Mouse (Mus musculus) limb, embryonic 11.5 days (tissue): ENCODE results near the gene Kat8. TPM values are rescaled to one million over a fixed set of nuclear protein-coding genes. Genes with fewer than 3 reads are reported as not detected.
A peak's percentile ranks its signal among the peaks of the same experiment; 100 is the strongest.

Experiments
- ATAC-seq: fragments of 200-750 bp; cut with Nextera tagmentation; 2 replicates; pipeline ENCODE4 v1.8.0; 2017; ENCODE audit warnings: low read depth; ENCODE audit not compliant: insufficient number of reproducible peaks, low FRiP score, low TSS enrichment
- DNase-seq: peaks from one replicate; pipeline ENCODE4 v3.0.0-alpha.2; 2015; ENCODE audit warnings: low spot score
- H3K27ac ChIP-seq: fragments of 300-500 bp; sonication (generic); replicated peaks from 2 replicates; pipeline ENCODE4 v1.5.1; 2014; ENCODE audit warnings: low read depth, mild to moderate bottlenecking, low read length
- H3K27me3 ChIP-seq: fragments of 300-500 bp; sonication (generic); 2 replicates; pipeline ENCODE4 v1.6.1; 2014; ENCODE audit warnings: mild to moderate bottlenecking, low read length, mixed read lengths; ENCODE audit not compliant: control insufficient read depth, insufficient read depth
- H3K36me3 ChIP-seq: fragments of 300-500 bp; sonication (generic); 2 replicates; pipeline ENCODE4 v1.6.1; 2014; ENCODE audit warnings: mild to moderate bottlenecking, low read length, moderate library complexity, mixed read lengths; ENCODE audit not compliant: control insufficient read depth, insufficient read depth
- H3K4me1 ChIP-seq: fragments of 300-500 bp; sonication (generic); 2 replicates; pipeline ENCODE4 v1.6.1; 2014; ENCODE audit warnings: low read length, mixed read lengths; ENCODE audit not compliant: control insufficient read depth, insufficient read depth
- H3K4me2 ChIP-seq: fragments of 300-500 bp; sonication (generic); 2 replicates; pipeline ENCODE4 v1.6.1; 2014; ENCODE audit warnings: low read depth, mild to moderate bottlenecking, moderate library complexity; ENCODE audit not compliant: severe bottlenecking
- H3K4me3 ChIP-seq: fragments of 300-500 bp; sonication (generic); 2 replicates; pipeline ENCODE4 v1.5.1; 2014; ENCODE audit warnings: low read depth, low read length
- H3K9ac ChIP-seq: fragments of 300-500 bp; sonication (generic); 2 replicates; pipeline ENCODE4 v1.6.1; 2014; ENCODE audit warnings: mild to moderate bottlenecking, low read length
- H3K9me3 ChIP-seq: fragments of 300-500 bp; sonication (generic); 2 replicates; pipeline ENCODE4 v1.6.1; 2016; ENCODE audit warnings: low read length; ENCODE audit not compliant: control insufficient read depth
- WGBS: fragments of 180-500 bp; shearing (Covaris S2); extraction: QIAGEN DNeasy Blood & Tissue Kit; methylation state at CpG from one replicate; pipeline ENCODE4 v1.1.7; 2014; 5-methylcytosine and 5-hydroxymethylcytosine counted together
- polyA plus RNA-seq: library from polyadenylated mRNA; unstranded; fragments of >200 nt; fragmentation: Nextera tagmentation; extraction: Ambion mirVana; gene quantifications from 2 replicates; pipeline ENCODE4 v1.2.1, GENCODE M21; 2014

The Kat8 gene
- 48.2 and 53.7 TPM in 2 replicates for polyA plus RNA-seq

GRCm38 (mm10) chr7:127912190-127912871, at the start of gene Kat8:
TSS of gene Kat8 (plus strand) at chr7:127912516.
- Histone ChIP-seq H3K27ac (peak within 1 kb of the TSS; percentile 77), H3K27me3 (no peaks in the 10 kb centered on the region), H3K9ac (peak within 1 kb of the TSS; percentile 71), H3K9me3 (no peaks in the 10 kb centered on the region), H3K4me2 (peak within 1 kb of the TSS; percentile 58), H3K36me3 (peaks cover 16% of the 10 kb centered on the region), H3K4me1 (0 out of 2 replicates have a peak, but pooled peaks cover 3% of the 10 kb centered on the region), H3K4me3 (peak within 1 kb of the TSS; percentile 80)
- ATAC-seq (peak; percentile 92), DNase-seq (peak; percentile 93)
- WGBS = 2% methylated on average over 40 of the region's 40 CpGs

GRCm38 (mm10) chr7:127866434-127866833, 45.9 kb upstream of the Kat8 start:
- Histone ChIP-seq H3K4me3 (no peak overlapping the region), H3K4me1 (no peaks in the 10 kb centered on the region), H3K9ac (no peak overlapping the region), H3K36me3 (peaks cover 30% of the 10 kb centered on the region), H3K27ac (no peak overlapping the region), H3K9me3 (no peaks in the 10 kb centered on the region), H3K4me2 (no peak overlapping the region), H3K27me3 (no peaks in the 10 kb centered on the region)
- DNase-seq (no peak), ATAC-seq (no peak)
- WGBS = 94% methylated on average over 12 of the region's 12 CpGs

GRCm38 (mm10) chr7:127867641-127868040, 44.7 kb upstream of the Kat8 start:
- no peak for ATAC-seq
- Histone ChIP-seq H3K27ac (no peak overlapping the region), H3K27me3 (no peaks in the 10 kb centered on the region), H3K9me3 (no peaks in the 10 kb centered on the region), H3K36me3 (peaks cover 36% of the 10 kb centered on the region), H3K4me3 (no peak overlapping the region), H3K4me2 (no peak overlapping the region), H3K4me1 (no peaks in the 10 kb centered on the region), H3K9ac (no peak overlapping the region)
- DNase-seq = no peak
- 97% methylated on average over 18 of the region's 18 CpGs for WGBS

- Histone ChIP-seq H3K36me3 (peaks cover 38% of the 10 kb centered on the region), H3K27me3 (no peaks in the 10 kb centered on the region), H3K9ac (no peak overlapping the region), H3K27ac (no peak overlapping the region), H3K4me1 (peaks cover 5% of the 10 kb centered on the region), H3K4me3 (no peak overlapping the region), H3K9me3 (no peaks in the 10 kb centered on the region), H3K4me2 (no peak overlapping the region)
- 97% methylated on average over 3 of the region's 3 CpGs for WGBS
- DNase-seq (no peak), ATAC-seq (no peak)
Observed at GRCm38 (mm10) chr7:127869149-127869810, 43.0 kb upstream of the Kat8 start.

GRCm38 (mm10) chr7:127870136-127870821, 42.0 kb upstream of the Kat8 start:
- Histone ChIP-seq H3K4me1 (peaks cover 8% of the 10 kb centered on the region), H3K4me2 (no peak overlapping the region), H3K9me3 (no peaks in the 10 kb centered on the region), H3K36me3 (peaks cover 38% of the 10 kb centered on the region), H3K27me3 (no peaks in the 10 kb centered on the region), H3K9ac (no peak overlapping the region), H3K27ac (no peak overlapping the region), H3K4me3 (no peak overlapping the region)
- DNase-seq (no peak), ATAC-seq (no peak)
- WGBS = 84% methylated on average over 5 of the region's 5 CpGs

- Histone ChIP-seq H3K36me3 (peaks cover 26% of the 10 kb centered on the region), H3K9me3 (no peaks in the 10 kb centered on the region), H3K27ac (peak overlapping the region; percentile 96), H3K9ac (peak overlapping the region; percentile 99), H3K4me2 (peak overlapping the region; percentile 72), H3K27me3 (no peaks in the 10 kb centered on the region), H3K4me3 (peak overlapping the region; percentile 73), H3K4me1 (peaks cover 11% of the 10 kb centered on the region)
- 4% methylated on average over 20 of the region's 20 CpGs for WGBS
- ATAC-seq (no peak), DNase-seq (no peak)
Observed at GRCm38 (mm10) chr7:127874812-127875626, 37.3 kb upstream of the Kat8 start.

- peaks cover 11% of the 10 kb centered on the region for H3K4me1 ChIP-seq
- peak overlapping the region; percentile 99 for H3K9ac ChIP-seq
- peak overlapping the region; percentile 72 for H3K4me2 ChIP-seq
- DNase-seq (peak; percentile 98), ATAC-seq (peak; percentile 93)
- peaks cover 32% of the 10 kb centered on the region for H3K36me3 ChIP-seq
- peak overlapping the region; percentile 73 for H3K4me3 ChIP-seq
- H3K9me3 ChIP-seq = no peaks in the 10 kb centered on the region
- peak overlapping the region; percentile 96 for H3K27ac ChIP-seq
- H3K27me3 ChIP-seq = no peaks in the 10 kb centered on the region
- WGBS = 0% methylated on average over 33 of the region's 43 CpGs
Observed at GRCm38 (mm10) chr7:127875627-127876001, 36.7 kb upstream of the Kat8 start.

GRCm38 (mm10) chr7:127876041-127876466, 36.3 kb upstream of the Kat8 start, which contains the start of gene Zfp646:
TSS of gene Zfp646 (plus strand) at chr7:127876221.
- ATAC-seq = peak; percentile 84
- H3K27ac ChIP-seq = peak within 1 kb of the TSS; percentile 96
- H3K9ac ChIP-seq = peak within 1 kb of the TSS; percentile 99
- H3K27me3 ChIP-seq = no peaks in the 10 kb centered on the region
- peak within 1 kb of the TSS; percentile 73 for H3K4me3 ChIP-seq
- peaks cover 36% of the 10 kb centered on the region for H3K36me3 ChIP-seq
- DNase-seq = peak; percentile 91
- H3K9me3 ChIP-seq = no peaks in the 10 kb centered on the region
- peaks cover 11% of the 10 kb centered on the region for H3K4me1 ChIP-seq
- peak within 1 kb of the TSS; percentile 72 for H3K4me2 ChIP-seq
- WGBS = under 1% methylated on average over 41 of the region's 41 CpGs
